ENCODE assay signal across 8 mouse cellular contexts in genomic region chr7:16738073-16738696, GRCm38 (mm10). TPM values are rescaled to one million over a fixed set of nuclear protein-coding genes. Genes with fewer than 3 reads are reported as not detected.
DNase-seq lines count a peak whose midpoint lies in the region; ATAC-seq and TF ChIP-seq lines count a peak whose summit lies in the region.

Ap2s1 (plus strand) TSS chr7:16738410.

- WGBS in heart, embryonic 11.5 days (ENCODE audit: insufficient replicate concordance): 1% methylated on average over 34 of the region's 34 CpGs
- under 1% methylated on average over 34 of the region's 34 CpGs for whole genome bisulfite sequencing in kidney, embryonic 16.5 days
- under 1% methylated on average over 34 of the region's 34 CpGs for WGBS in liver, adult 2 months

- TF ChIP-seq CTCF in C2C12 (IDR thresholded peaks at IDR 0.05; ENCODE audit: control insufficient read depth, insufficient read depth, insufficient read length): no peak
- no peak for TF ChIP-seq CTCF in brain, embryonic 14.5 days (IDR thresholded peaks at IDR 0.05; ENCODE audit: borderline replicate concordance, extremely low read depth, insufficient read depth, insufficient read length)
- no peak for TF ChIP-seq CTCF in liver, adult 2 months (IDR thresholded peaks at IDR 0.05; ENCODE audit: low read depth, low read length)

- DNase-seq in brain, embryonic 14.5 days (ENCODE audit: low read depth): peak; percentile 100
- DNase-seq in liver, adult 2 months (ENCODE audit: extremely low read depth, low read depth, low spot score): peak; percentile 98
- peak; percentile 96 for DNase-seq in splenic B cell, adult 2 months (ENCODE audit: low read depth, low spot score)

- peaks cover 37% of the 10 kb centered on the region for H3K4me1 ChIP-seq in erythroblast, embryonic 14.5 days (ENCODE audit: control insufficient read depth)
- H3K4me1 ChIP-seq in heart, embryonic 11.5 days (ENCODE audit: control insufficient read depth, insufficient read depth, low read length): peaks cover 8% of the 10 kb centered on the region
- peaks cover 12% of the 10 kb centered on the region for H3K4me1 ChIP-seq in kidney, embryonic 16.5 days (ENCODE audit: insufficient read depth, low read length)
- peaks cover 8% of the 10 kb centered on the region for H3K4me1 ChIP-seq in liver, adult 2 months (ENCODE audit: control insufficient read depth, insufficient read depth, low read length)

- no peaks in the 10 kb centered on the region for H3K36me3 ChIP-seq in C2C12 (ENCODE audit: control insufficient read depth, insufficient read depth)
- H3K36me3 ChIP-seq in erythroblast, embryonic 14.5 days (ENCODE audit: control insufficient read depth): peaks cover 31% of the 10 kb centered on the region
- no peaks in the 10 kb centered on the region for H3K36me3 ChIP-seq in heart, embryonic 11.5 days (ENCODE audit: control insufficient read depth, insufficient read depth, low read length)
- H3K36me3 ChIP-seq in kidney, embryonic 16.5 days (ENCODE audit: insufficient read depth, low read length): peaks cover under 1% of the 10 kb centered on the region; the same call in 1 of the 2 replicates
- no peaks in the 10 kb centered on the region for H3K36me3 ChIP-seq in liver, adult 2 months (ENCODE audit: control insufficient read depth, insufficient read depth, low read length)
- no peaks in the 10 kb centered on the region for H3K36me3 ChIP-seq in myocyte (ENCODE audit: control insufficient read depth, insufficient read depth)
- no peaks in the 10 kb centered on the region for H3K36me3 ChIP-seq in splenic B cell, adult 2 months (ENCODE audit: control insufficient read depth, insufficient read depth, low read length, poor library complexity, severe bottlenecking)

- peaks cover 29% of the 10 kb centered on the region for H3K79me2 ChIP-seq in C2C12 (ENCODE audit: control insufficient read depth, insufficient read depth)
- peaks cover 17% of the 10 kb centered on the region; the same call in 1 of the 2 replicates for H3K79me2 ChIP-seq in liver, adult 2 months (ENCODE audit: control insufficient read depth, insufficient read depth, low read length)
- H3K79me2 ChIP-seq in myocyte (ENCODE audit: control insufficient read depth, insufficient read depth): peaks cover 29% of the 10 kb centered on the region

- peak within 1 kb of the TSS; percentile 88 for H3K4me2 ChIP-seq in heart, embryonic 11.5 days
- H3K4me2 ChIP-seq in kidney, embryonic 16.5 days (replicated peaks; ENCODE audit: low read depth, low read length): peak within 1 kb of the TSS; percentile 93
- peak within 1 kb of the TSS; percentile 95 for H3K4me2 ChIP-seq in myocyte (ENCODE audit: low read depth)

- H3K4me3 ChIP-seq in C2C12 (ENCODE audit: insufficient read depth, poor library complexity, severe bottlenecking) (peak within 1 kb of the TSS; percentile 72), myocyte (peak within 1 kb of the TSS; percentile 77)
- H3K4me3 ChIP-seq in erythroblast, embryonic 14.5 days (replicated peaks): peak within 1 kb of the TSS; percentile 93
- H3K4me3 ChIP-seq in heart, embryonic 11.5 days (ENCODE audit: low read depth, low read length): peak within 1 kb of the TSS; percentile 69
- peak within 1 kb of the TSS; percentile 61 for H3K4me3 ChIP-seq in kidney, embryonic 16.5 days (ENCODE audit: low read length)
- H3K4me3 ChIP-seq in liver, adult 2 months (ENCODE audit: insufficient read depth, low read depth, low read length): peak within 1 kb of the TSS; percentile 99

- ATAC-seq in heart, embryonic 11.5 days (replicated peaks; ENCODE audit: insufficient number of reproducible peaks, low FRiP score, low TSS enrichment): peak; percentile 90
- peak; percentile 96 for ATAC-seq in kidney, embryonic 16.5 days (ENCODE audit: low FRiP score, low TSS enrichment)

- peaks cover 19% of the 10 kb centered on the region for H3K79me3 ChIP-seq in C2C12 (ENCODE audit: low read depth)

- peak within 1 kb of the TSS; percentile 74 for H3K9ac ChIP-seq in heart, embryonic 11.5 days (ENCODE audit: low read depth, low read length)
- H3K9ac ChIP-seq in kidney, embryonic 16.5 days (replicated peaks; ENCODE audit: low read length): peak within 1 kb of the TSS; percentile 92
- H3K9ac ChIP-seq in liver, adult 2 months (ENCODE audit: low read depth, low read length): peak within 1 kb of the TSS; percentile 99

- peak within 1 kb of the TSS; percentile 95 for H3ac ChIP-seq in C2C12 (ENCODE audit: control insufficient read depth, insufficient read length, low read depth)
- H3ac ChIP-seq in myocyte (ENCODE audit: control insufficient read depth, insufficient read length): peak within 1 kb of the TSS; percentile 83

- H3K27ac ChIP-seq in heart, embryonic 11.5 days (ENCODE audit: low read depth, low read length): no peak within 1 kb of the TSS
- H3K27ac ChIP-seq in kidney, embryonic 16.5 days (ENCODE audit: low read length): 0 out of 2 replicates have a peak within 1 kb of the TSS, but pooled peaks have one; percentile 11
- H3K27ac ChIP-seq in liver, adult 2 months (replicated peaks; ENCODE audit: insufficient read depth, low read depth, low read length): peak within 1 kb of the TSS; percentile 54

- TF ChIP-seq POLR2A in brain, embryonic 14.5 days (IDR thresholded peaks at IDR 0.05; ENCODE audit: borderline replicate concordance, extremely low read depth, insufficient read depth, insufficient read length, poor library complexity, severe bottlenecking): peak; percentile 27; the same call in 1 of the 2 replicates
- TF ChIP-seq POLR2A in liver, adult 2 months (IDR thresholded peaks at IDR 0.05; ENCODE audit: extremely low read depth, insufficient read depth, low read length): peak; percentile 49; the same call in 1 of the 2 replicates
- TF ChIP-seq POLR2A in myocyte (IDR thresholded peaks at IDR 0.05; ENCODE audit: insufficient read length, low read depth): peak; percentile 58

- H3K27me3 ChIP-seq in C2C12 (ENCODE audit: control insufficient read depth, insufficient read depth, insufficient read length) (no peaks in the 10 kb centered on the region), myocyte (ENCODE audit: control insufficient read depth, insufficient read depth, insufficient read length) (no peaks in the 10 kb centered on the region)
- H3K27me3 ChIP-seq in erythroblast, embryonic 14.5 days (ENCODE audit: control insufficient read depth): no peaks in the 10 kb centered on the region
- H3K27me3 ChIP-seq in heart, embryonic 11.5 days (ENCODE audit: control insufficient read depth, insufficient read depth, low read length): no peaks in the 10 kb centered on the region
- H3K27me3 ChIP-seq in kidney, embryonic 16.5 days (ENCODE audit: insufficient read depth, low read length): no peaks in the 10 kb centered on the region
- no peaks in the 10 kb centered on the region for H3K27me3 ChIP-seq in liver, adult 2 months (ENCODE audit: control insufficient read depth, insufficient read depth, low read length)
- no peaks in the 10 kb centered on the region for H3K27me3 ChIP-seq in splenic B cell, adult 2 months (ENCODE audit: control insufficient read depth, insufficient read depth, low read length, poor library complexity, severe bottlenecking)

- H3K9me3 ChIP-seq in erythroblast, embryonic 14.5 days (ENCODE audit: control insufficient read depth, low read length): no peaks in the 10 kb centered on the region
- no peaks in the 10 kb centered on the region for H3K9me3 ChIP-seq in heart, embryonic 11.5 days (replicated peaks; ENCODE audit: control insufficient read depth, low read length)
- H3K9me3 ChIP-seq in kidney, embryonic 16.5 days (ENCODE audit: low read length): no peaks in the 10 kb centered on the region

TF ChIP-seq in C2C12, 6 proteins besides CTCF, POLR2A, EP300 and RAD21:
- no peak for TF ChIP-seq MYOD1 (IDR thresholded peaks at IDR 0.05; ENCODE audit: control insufficient read depth, insufficient read length, low read depth)
- no peak for TF ChIP-seq CEBPB (IDR thresholded peaks at IDR 0.05; ENCODE audit: low read depth)
- no peak for TF ChIP-seq FOSL1 (IDR thresholded peaks at IDR 0.05; ENCODE audit: insufficient read depth, low read length, poor library complexity, severe bottlenecking)
- TF ChIP-seq MAX (IDR thresholded peaks at IDR 0.05): peak; percentile 42
- no peak for TF ChIP-seq USF1 (IDR thresholded peaks at IDR 0.05; ENCODE audit: low read depth)

TF ChIP-seq in myocyte, 11 proteins besides CTCF, POLR2A, EP300 and RAD21:
- TF ChIP-seq POLR2AphosphoS2 (IDR thresholded peaks at IDR 0.05; ENCODE audit: insufficient read length, low read depth) (peak; percentile 31), TCF3 (IDR thresholded peaks at IDR 0.05; ENCODE audit: insufficient read length, low read depth) (no peak)

RNA-seq across cellular contexts. Expression of gene Ap2s1, which starts in this region (rescaled TPM):
- polyA plus RNA-seq in C2C12 (2012; fragmentation: generic; extraction: Trizol) (301 TPM), myocyte (2012; fragmentation: generic; extraction: Trizol) (247 TPM)
- 455 and 489 TPM in 2 replicates for polyA plus RNA-seq in brain, embryonic 14.5 days (2012; rRNA removed)
- 136 and 162 TPM in 2 replicates for polyA plus RNA-seq in erythroblast, embryonic 14.5 days (2012)
- 256 TPM in 2 replicates for polyA plus RNA-seq in heart, embryonic 11.5 days (2014; fragmentation: Nextera tagmentation; extraction: Ambion mirVana)
- 269 and 282 TPM in 2 replicates for polyA plus RNA-seq in kidney, embryonic 16.5 days (2015; fragmentation: Nextera tagmentation; extraction: Ambion mirVana)
- total RNA-seq in liver, adult 2 months (2014; rRNA removed): 116 and 134 TPM in 2 replicates
- 171 and 195 TPM in 2 replicates for polyA plus RNA-seq in liver, adult 2 months (2012; rRNA removed)
